10 mouse cellular contexts compared by ENCODE assay signal in the genomic region with DNA sequence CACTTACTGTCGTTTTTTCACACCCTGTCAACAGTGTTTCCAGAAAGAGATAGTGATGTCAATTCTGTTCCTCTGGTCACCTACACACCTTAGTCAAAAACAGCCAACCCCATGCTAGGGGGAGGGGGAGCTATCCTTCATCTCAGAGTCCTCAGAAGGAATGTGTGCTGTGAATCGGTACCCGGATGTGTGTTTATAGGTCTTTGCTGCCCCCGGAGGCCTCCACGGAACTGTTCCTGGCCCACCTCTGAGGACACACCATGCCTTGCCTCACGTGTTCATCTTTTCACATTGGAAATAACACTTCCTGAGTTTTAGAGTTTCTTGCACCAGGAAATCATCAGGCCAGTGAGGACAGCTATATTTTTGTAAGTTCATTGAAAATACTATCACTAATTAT. TPM values are rescaled to one million over a fixed set of nuclear protein-coding genes. Genes with fewer than 3 reads are reported as not detected.
DNase-seq lines count a peak whose midpoint lies in the region; ATAC-seq and TF ChIP-seq lines count a peak whose summit lies in the region.
"Had no signal": no experiment of that assay in that cellular context is flagged by ENCODE, and none has a peak within 500 bp of the region (broad histone marks: within the 10 kb centered on the region; RNA-seq: fewer than 3 reads in every experiment).

No protein-coding gene starts in this region.

- H3K4me2 ChIP-seq in forebrain, embryonic 12.5 days: no peak overlapping the region
- H3K4me2 ChIP-seq: hindbrain, embryonic 15.5 days; midbrain, embryonic 13.5 days had no signal

- no peak overlapping the region for H3K27ac ChIP-seq in ES-Bruce4 (ENCODE audit: insufficient read depth, low read length)
- no peak overlapping the region for H3K27ac ChIP-seq in forebrain, embryonic 12.5 days
- H3K27ac ChIP-seq: gastrocnemius, adult 2 months; hindbrain, embryonic 15.5 days; midbrain, embryonic 13.5 days had no signal

- no peak overlapping the region for H3K4me3 ChIP-seq in ES-Bruce4 (ENCODE audit: low read depth, low read length)
- H3K4me3 ChIP-seq in forebrain, embryonic 12.5 days (replicated peaks): no peak overlapping the region
- H3K4me3 ChIP-seq: gastrocnemius, adult 2 months; hindbrain, embryonic 15.5 days; midbrain, embryonic 13.5 days had no signal

- TF ChIP-seq EP300 in ES-Bruce4 (IDR thresholded peaks at IDR 0.05; ENCODE audit: insufficient read depth, low read depth, low read length): no peak

- H3K27me3 ChIP-seq in ES-Bruce4 (ENCODE audit: control insufficient read depth, insufficient read depth, low read length, poor library complexity, severe bottlenecking): 0 out of 2 replicates have a peak, but pooled peaks cover 2% of the 10 kb centered on the region
- H3K27me3 ChIP-seq in forebrain, embryonic 12.5 days: peaks cover 54% of the 10 kb centered on the region

- peak; percentile 41 to 45 for DNase-seq in kidney, postnatal 4 days
- no peak for DNase-seq in kidney, adult 9 months
- DNase-seq in NIH3T3 (ENCODE audit: low read depth): peak; percentile 40
- DNase-seq in mesoderm, embryonic 11.5 days (ENCODE audit: low read depth, low spot score): peak; percentile 52
- no peak for DNase-seq in layer of hippocampus, adult 11-12 months (ENCODE audit: low spot score)
- DNase-seq: gastrocnemius, adult 2 months had no signal

- no peak for TF ChIP-seq POLR2A in ES-Bruce4 (IDR thresholded peaks at IDR 0.05; ENCODE audit: insufficient read depth, low read length)

- no peaks in the 10 kb centered on the region for H3K9me3 ChIP-seq in ES-Bruce4 (replicated peaks; ENCODE audit: control insufficient read depth, insufficient read depth, low read length, poor library complexity, severe bottlenecking)
- no peaks in the 10 kb centered on the region for H3K9me3 ChIP-seq in forebrain, embryonic 12.5 days
- H3K9me3 ChIP-seq: hindbrain, embryonic 15.5 days; midbrain, embryonic 13.5 days had no signal

- no peaks in the 10 kb centered on the region for H3K4me1 ChIP-seq in ES-Bruce4 (ENCODE audit: control insufficient read depth, insufficient read depth, low read length)
- peaks cover 17% of the 10 kb centered on the region; the same call in 1 of the 2 replicates for H3K4me1 ChIP-seq in forebrain, embryonic 12.5 days

- H3K9ac ChIP-seq in ES-Bruce4 (ENCODE audit: low read depth, poor library complexity, severe bottlenecking): no peak overlapping the region
- H3K9ac ChIP-seq in forebrain, embryonic 12.5 days: no peak overlapping the region
- H3K9ac ChIP-seq: hindbrain, embryonic 15.5 days; midbrain, embryonic 13.5 days had no signal

- peak; percentile 23 for TF ChIP-seq CTCF in ES-Bruce4 (IDR thresholded peaks at IDR 0.05; ENCODE audit: low read depth, low read length)

- no peaks in the 10 kb centered on the region for H3K36me3 ChIP-seq in ES-Bruce4 (ENCODE audit: control insufficient read depth, insufficient read depth, low read length, poor library complexity, severe bottlenecking)
- H3K36me3 ChIP-seq in forebrain, embryonic 12.5 days (replicated peaks): no peaks in the 10 kb centered on the region
- H3K36me3 ChIP-seq: hindbrain, embryonic 15.5 days; midbrain, embryonic 13.5 days had no signal

- no peak for ATAC-seq in forebrain, embryonic 12.5 days (ENCODE audit: low FRiP score)
- ATAC-seq: midbrain, embryonic 13.5 days had no signal

- 21% methylated on average over 6 of the region's 6 CpGs for WGBS in forebrain, embryonic 12.5 days

RNA-seq across cellular contexts. Expression of a gene that starts 51.1 kb away (rescaled TPM):
- 8.7 and 9.2 TPM in 2 replicates for polyA plus RNA-seq in ES-Bruce4 (2011; ENCODE audit: insufficient read depth, insufficient read length, low read depth, missing spikeins)
- polyA plus RNA-seq in forebrain, embryonic 12.5 days (2016; fragmentation: Nextera tagmentation; extraction: Ambion mirVana): 25.3 and 26.4 TPM in 2 replicates

RNA-seq across cellular contexts. Expression of a gene that starts 51.8 kb away (rescaled TPM):
- 9.3 and 10.3 TPM in 2 replicates for polyA plus RNA-seq in ES-Bruce4 (2011; ENCODE audit: insufficient read depth, insufficient read length, low read depth, missing spikeins)
- polyA plus RNA-seq in forebrain, embryonic 12.5 days (2016; fragmentation: Nextera tagmentation; extraction: Ambion mirVana): 12.9 and 14.7 TPM in 2 replicates

RNA-seq across cellular contexts. Expression of a gene that starts 56.5 kb away (rescaled TPM):
- 16.2 and 16.8 TPM in 2 replicates for polyA plus RNA-seq in ES-Bruce4 (2011; ENCODE audit: insufficient read depth, insufficient read length, low read depth, missing spikeins)
- 7.0 and 7.7 TPM in 2 replicates for polyA plus RNA-seq in forebrain, embryonic 12.5 days (2016; fragmentation: Nextera tagmentation; extraction: Ambion mirVana)

Comparison
In these comparisons a context has a peak if more than half of its experiments do, and no peak if none do; other contexts are left out.
1. DNase-seq: peak in kidney, postnatal 4 days (2 of 2), NIH3T3 (single experiment) and mesoderm, embryonic 11.5 days (single experiment); none in kidney, adult 9 months (single experiment) and layer of hippocampus, adult 11-12 months (single experiment).